In the genomic region with DNA sequence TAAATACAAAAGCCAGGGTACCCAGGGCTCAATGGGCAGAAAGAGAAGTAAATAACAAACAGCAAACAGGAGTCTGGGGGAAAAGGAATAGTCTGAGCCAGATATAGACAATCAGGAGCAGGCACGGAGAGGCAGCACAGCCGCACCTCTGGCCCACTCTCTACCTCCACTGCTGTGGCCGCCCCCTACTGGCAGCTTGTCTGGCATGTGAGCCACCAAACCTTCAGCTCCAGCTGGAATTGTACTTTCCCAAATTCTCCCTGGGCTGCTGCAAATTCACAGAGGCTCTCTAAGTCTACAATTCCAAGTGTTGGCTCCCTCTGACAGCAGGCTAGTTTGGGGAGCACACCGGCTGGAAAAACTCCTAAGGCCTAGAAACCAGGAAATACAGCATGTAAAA, we compare ENCODE assay signal across 14 mouse cellular contexts. TPM values are rescaled to one million over a fixed set of nuclear protein-coding genes. Genes with fewer than 3 reads are reported as not detected.
DNase-seq lines count a peak whose midpoint lies in the region; TF ChIP-seq lines count a peak whose summit lies in the region.
"Had no signal": no experiment of that assay in that cellular context is flagged by ENCODE, and none has a peak within 500 bp of the region (broad histone marks: within the 10 kb centered on the region; RNA-seq: fewer than 3 reads in every experiment).

No protein-coding gene starts in this region.

- intact Hi-C loops in left cerebral cortex, adult 2 months (cut with DNase I): loop anchor here (5.0 kb wide), 1 partner anchor 187 kb away; no protein-coding TSS in a partner anchor

- H3K9me3 ChIP-seq in ES-E14 (ENCODE audit: control insufficient read depth, insufficient read depth, low read depth, low read length): no peaks in the 10 kb centered on the region
- H3K9me3 ChIP-seq: heart, embryonic 15.5 days; stomach, embryonic 15.5 days had no signal

- H3K4me1 ChIP-seq in ES-E14 (ENCODE audit: control insufficient read depth in 2 of 2, insufficient read depth in 2 of 2, low read length in 2 of 2, poor library complexity in 1 of 2): no peaks in the 10 kb centered on the region; a peak in 1 of 4 replicates
- H3K4me1 ChIP-seq: heart, embryonic 15.5 days; stomach, embryonic 15.5 days had no signal

- H3K36me3 ChIP-seq in ES-E14 (ENCODE audit: control insufficient read depth, insufficient read depth, low read length, poor library complexity, severe bottlenecking): no peaks in the 10 kb centered on the region
- H3K36me3 ChIP-seq: heart, embryonic 15.5 days; stomach, embryonic 15.5 days had no signal

- no peak overlapping the region for H3K27ac ChIP-seq in left cerebral cortex, adult 2 months
- no peak overlapping the region for H3K27ac ChIP-seq in ES-E14 (ENCODE audit: insufficient read depth, low read depth, low read length, poor library complexity, severe bottlenecking)
- H3K27ac ChIP-seq: heart, embryonic 15.5 days; hindbrain, postnatal 0 days; stomach, embryonic 15.5 days had no signal

- in situ Hi-C loops in ES-E14 (cut with MboI; ENCODE audit: low sequenced_read_pairs in 2 of 2, unreplicated experiment in 2 of 2): loop anchor here in 1 of 2 experiments (10.0 kb wide), 1 partner anchor 190 kb away; no protein-coding TSS in a partner anchor

- H3K4me3 ChIP-seq in left cerebral cortex, adult 2 months: no peak overlapping the region
- no peak overlapping the region for H3K4me3 ChIP-seq in ES-E14 (ENCODE audit: insufficient read depth in 1 of 2, low read depth in 1 of 2, low read length in 2 of 2, poor library complexity in 1 of 2, severe bottlenecking in 1 of 2)
- H3K4me3 ChIP-seq: heart, embryonic 15.5 days; myocyte; stomach, embryonic 15.5 days had no signal

- peak; percentile 27 for TF ChIP-seq CTCF in left cerebral cortex, adult 2 months (IDR thresholded peaks at IDR 0.05)

- DNase-seq in adrenal gland, adult 18-20 months (ENCODE audit: low spot score in 2 of 2): peak; percentile 8 to 30
- no peak for DNase-seq in adrenal gland, adult 8-10 months
- DNase-seq in left cerebral cortex, adult 2 months (ENCODE audit: extremely low spot score in 1 of 2, low spot score in 2 of 2): no peak
- no peak for DNase-seq in left cerebral cortex, adult 9 months (ENCODE audit: low spot score in 2 of 2)
- peak; percentile 27 for DNase-seq in ES-E14 (ENCODE audit: low read depth, low spot score)
- DNase-seq in lung, postnatal 14 days: peak; percentile 40
- DNase-seq in right cerebral cortex, adult 2 months (ENCODE audit: low spot score in 2 of 2): no peak
- DNase-seq in c-Kit-positive CD71-positive TER-119-positive erythroid progenitor cells, embryonic 14.5 days (ENCODE audit: low spot score): no peak
- DNase-seq: cerebellum, adult 9-10 months; left cerebral cortex, postnatal 4 days had no signal

- no peak overlapping the region for H3K9ac ChIP-seq in ES-E14 (ENCODE audit: insufficient read depth, low read depth, low read length, poor library complexity, severe bottlenecking)
- H3K9ac ChIP-seq: heart, embryonic 15.5 days; stomach, embryonic 15.5 days had no signal

TF ChIP-seq in ES-E14, 5 proteins besides CTCF, POLR2A, EP300 and RAD21:
- TF ChIP-seq ZC3H11A (IDR thresholded peaks at IDR 0.05; ENCODE audit: borderline replicate concordance, low read depth, low read length) (no peak), HCFC1 (IDR thresholded peaks at IDR 0.05; ENCODE audit: borderline replicate concordance, insufficient read depth, low read length) (no peak), MAFK (IDR thresholded peaks at IDR 0.05; ENCODE audit: insufficient read depth, low read depth, low read length) (no peak), ZNF384 (IDR thresholded peaks at IDR 0.05; ENCODE audit: low read depth, low read length) (no peak), CHD2 (IDR thresholded peaks at IDR 0.05; ENCODE audit: low read depth, low read length) (no peak)

RNA-seq across cellular contexts. Expression of a gene that starts 39.3 kb away (rescaled TPM):
- total RNA-seq in adrenal gland, adult 18-20 months (2021): 1 to 10 TPM; 5.5 to 8.4 TPM
- 1 to 10 TPM; 4.9 to 7.5 (median 6.0) TPM for total RNA-seq in adrenal gland, adult 8-10 months (2022)
- 10 to 100 TPM; 12.9 to 13.2 TPM for total RNA-seq in left cerebral cortex, adult 2 months (2021)
- 2.5 and 2.8 TPM in 2 replicates for total RNA-seq in ES-E14 (2012; rRNA removed)

Comparison
In these comparisons a context has a peak if more than half of its experiments do, and no peak if none do; other contexts are left out.
1. DNase-seq: peak in adrenal gland, adult 18-20 months (2 of 2), ES-E14 (single experiment) and lung, postnatal 14 days (single experiment); none in adrenal gland, adult 8-10 months (single experiment), left cerebral cortex, adult 2 months (0 of 2), left cerebral cortex, adult 9 months (0 of 2), right cerebral cortex, adult 2 months (0 of 2) and c-Kit-positive CD71-positive TER-119-positive erythroid progenitor cells, embryonic 14.5 days (single experiment).